28 mouse cellular contexts compared by ENCODE assay signal in the genomic region with DNA sequence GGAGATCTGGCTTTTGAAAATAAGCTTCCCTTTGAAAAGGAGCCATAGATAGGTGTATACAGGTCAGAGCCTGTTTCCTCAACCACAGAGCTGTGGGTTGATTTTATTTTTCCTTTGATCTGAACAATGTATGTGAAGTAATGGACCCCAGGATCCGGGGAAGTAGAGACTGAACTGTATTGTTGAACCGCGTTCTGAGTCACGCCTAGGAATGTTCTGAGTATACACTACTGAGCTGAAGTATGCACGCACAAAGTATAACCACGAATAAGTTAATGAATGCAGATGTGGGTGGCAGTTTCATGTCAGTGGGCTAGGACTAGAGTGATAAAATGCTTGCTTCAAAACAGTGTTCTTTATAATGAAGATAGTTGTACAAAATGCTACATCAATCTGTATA.
DNase-seq lines count a peak whose midpoint lies in the region; ATAC-seq and TF ChIP-seq lines count a peak whose summit lies in the region.
"Had no signal": no experiment of that assay in that cellular context is flagged by ENCODE, and none has a peak within 500 bp of the region (broad histone marks: within the 10 kb centered on the region; RNA-seq: fewer than 3 reads in every experiment).

No protein-coding gene starts in this region.

- no peak overlapping the region for H3K4me3 ChIP-seq in intestine, embryonic 15.5 days (replicated peaks)
- H3K4me3 ChIP-seq in intestine, postnatal 0 days (ENCODE audit: low read depth, low read length): no peak overlapping the region
- no peak overlapping the region for H3K4me3 ChIP-seq in midbrain, embryonic 15.5 days
- no peak overlapping the region for H3K4me3 ChIP-seq in midbrain, embryonic 10.5 days
- H3K4me3 ChIP-seq in embryonic facial prominence, embryonic 14.5 days (ENCODE audit: low read depth, low read length): no peak overlapping the region
- H3K4me3 ChIP-seq in stomach, embryonic 15.5 days (replicated peaks): no peak overlapping the region
- H3K4me3 ChIP-seq: embryonic facial prominence, embryonic 15.5 days; hindbrain, embryonic 13.5 days; limb, embryonic 12.5 days; midbrain, embryonic 12.5 days had no signal

- H3K36me3 ChIP-seq in intestine, embryonic 15.5 days: no peaks in the 10 kb centered on the region
- no peaks in the 10 kb centered on the region for H3K36me3 ChIP-seq in intestine, postnatal 0 days (ENCODE audit: control insufficient read depth, insufficient read depth)
- H3K36me3 ChIP-seq in midbrain, embryonic 15.5 days (replicated peaks): no peaks in the 10 kb centered on the region
- H3K36me3 ChIP-seq in midbrain, embryonic 10.5 days: no peaks in the 10 kb centered on the region
- no peaks in the 10 kb centered on the region for H3K36me3 ChIP-seq in embryonic facial prominence, embryonic 14.5 days (ENCODE audit: control insufficient read depth, insufficient read depth, low read length)
- H3K36me3 ChIP-seq in stomach, embryonic 15.5 days: no peaks in the 10 kb centered on the region
- H3K36me3 ChIP-seq: embryonic facial prominence, embryonic 15.5 days; hindbrain, embryonic 13.5 days; limb, embryonic 12.5 days; midbrain, embryonic 12.5 days had no signal

- DNase-seq in midbrain, embryonic 10.5 days (ENCODE audit: low spot score): no peak
- DNase-seq in embryonic facial prominence, embryonic 14.5 days (ENCODE audit: low spot score): peak; percentile 42
- DNase-seq in adrenal gland, adult 2 months: no peak
- no peak for DNase-seq in testis, postnatal 10 days (ENCODE audit: low spot score)
- DNase-seq: adrenal gland, postnatal 14 days; cerebellum, adult 11-12 months; cerebellum, adult 9-11 months; embryo, embryonic 11 days; gastrocnemius, postnatal 36 days; heart, adult 18-20 months; heart, postnatal 36 days; kidney, adult 2 months; kidney, postnatal 4 days; lung, postnatal 14 days; thymus, adult 2 months; thymus, postnatal 36 days had no signal

- no peaks in the 10 kb centered on the region for H3K4me1 ChIP-seq in intestine, embryonic 15.5 days (replicated peaks)
- H3K4me1 ChIP-seq in intestine, postnatal 0 days (replicated peaks; ENCODE audit: control insufficient read depth, insufficient read depth, low read length): no peaks in the 10 kb centered on the region
- H3K4me1 ChIP-seq in midbrain, embryonic 15.5 days: no peaks in the 10 kb centered on the region
- no peaks in the 10 kb centered on the region for H3K4me1 ChIP-seq in midbrain, embryonic 10.5 days
- H3K4me1 ChIP-seq in embryonic facial prominence, embryonic 14.5 days (ENCODE audit: control insufficient read depth, insufficient read depth, low read length): no peaks in the 10 kb centered on the region
- no peaks in the 10 kb centered on the region for H3K4me1 ChIP-seq in stomach, embryonic 15.5 days
- H3K4me1 ChIP-seq: embryonic facial prominence, embryonic 15.5 days; hindbrain, embryonic 13.5 days; limb, embryonic 12.5 days; midbrain, embryonic 12.5 days had no signal

- TF ChIP-seq CTCF in intestine, postnatal 0 days (IDR thresholded peaks at IDR 0.05; ENCODE audit: low read depth): no peak

- no peak overlapping the region for H3K4me2 ChIP-seq in intestine, embryonic 15.5 days (replicated peaks)
- no peak overlapping the region for H3K4me2 ChIP-seq in intestine, postnatal 0 days (replicated peaks; ENCODE audit: low read depth)
- no peak overlapping the region for H3K4me2 ChIP-seq in midbrain, embryonic 15.5 days
- H3K4me2 ChIP-seq in embryonic facial prominence, embryonic 14.5 days (ENCODE audit: low read depth, low read length): no peak overlapping the region
- H3K4me2 ChIP-seq in stomach, embryonic 15.5 days: no peak overlapping the region
- H3K4me2 ChIP-seq: embryonic facial prominence, embryonic 15.5 days; heart, embryonic 11.5 days; hindbrain, embryonic 13.5 days; limb, embryonic 12.5 days; liver, embryonic 11.5 days; midbrain, embryonic 12.5 days had no signal

- H3K9me3 ChIP-seq in intestine, embryonic 15.5 days: no peaks in the 10 kb centered on the region
- H3K9me3 ChIP-seq in intestine, postnatal 0 days (ENCODE audit: control insufficient read depth): no peaks in the 10 kb centered on the region
- H3K9me3 ChIP-seq in midbrain, embryonic 15.5 days: no peaks in the 10 kb centered on the region
- no peaks in the 10 kb centered on the region for H3K9me3 ChIP-seq in midbrain, embryonic 10.5 days (replicated peaks)
- no peaks in the 10 kb centered on the region for H3K9me3 ChIP-seq in embryonic facial prominence, embryonic 14.5 days (ENCODE audit: control insufficient read depth, low read length)
- no peaks in the 10 kb centered on the region for H3K9me3 ChIP-seq in stomach, embryonic 15.5 days
- H3K9me3 ChIP-seq: embryonic facial prominence, embryonic 15.5 days; hindbrain, embryonic 13.5 days; limb, embryonic 12.5 days; midbrain, embryonic 12.5 days had no signal

- WGBS in intestine, embryonic 15.5 days: 67% methylated on average over 6 of the region's 6 CpGs
- WGBS in intestine, postnatal 0 days: 56% methylated on average over 6 of the region's 6 CpGs
- 82% methylated on average over 6 of the region's 6 CpGs for WGBS in midbrain, embryonic 15.5 days
- 85% methylated on average over 6 of the region's 6 CpGs for WGBS in midbrain, embryonic 10.5 days
- 70% methylated on average over 6 of the region's 6 CpGs for WGBS in embryonic facial prominence, embryonic 14.5 days
- 78% methylated on average over 6 of the region's 6 CpGs for WGBS in stomach, embryonic 15.5 days

- H3K27me3 ChIP-seq in intestine, embryonic 15.5 days (replicated peaks): no peaks in the 10 kb centered on the region
- H3K27me3 ChIP-seq in intestine, postnatal 0 days (replicated peaks; ENCODE audit: control insufficient read depth, insufficient read depth, low read length): no peaks in the 10 kb centered on the region
- no peaks in the 10 kb centered on the region for H3K27me3 ChIP-seq in midbrain, embryonic 15.5 days (replicated peaks)
- no peaks in the 10 kb centered on the region for H3K27me3 ChIP-seq in midbrain, embryonic 10.5 days (ENCODE audit: low read depth, poor library complexity, severe bottlenecking)
- no peaks in the 10 kb centered on the region for H3K27me3 ChIP-seq in embryonic facial prominence, embryonic 14.5 days (replicated peaks; ENCODE audit: control insufficient read depth, insufficient read depth, low read length)
- no peaks in the 10 kb centered on the region for H3K27me3 ChIP-seq in stomach, embryonic 15.5 days (replicated peaks)
- H3K27me3 ChIP-seq: embryonic facial prominence, embryonic 15.5 days; hindbrain, embryonic 13.5 days; limb, embryonic 12.5 days; midbrain, embryonic 12.5 days had no signal

- ATAC-seq in intestine, embryonic 15.5 days: peak; percentile 78
- ATAC-seq in intestine, postnatal 0 days: no peak
- 0 out of 2 replicates have a peak, but pooled peaks have one; percentile 37 for ATAC-seq in midbrain, embryonic 15.5 days (replicated peaks)
- peak; percentile 53; the same call in 1 of the 2 replicates for ATAC-seq in embryonic facial prominence, embryonic 14.5 days (ENCODE audit: low read depth)
- peak; percentile 35; the same call in 1 of the 2 replicates for ATAC-seq in stomach, embryonic 15.5 days (ENCODE audit: insufficient read depth, low FRiP score, low read depth)
- ATAC-seq: forebrain, embryonic 14.5 days had no signal

- H3K9ac ChIP-seq in intestine, embryonic 15.5 days: no peak overlapping the region
- no peak overlapping the region for H3K9ac ChIP-seq in intestine, postnatal 0 days (ENCODE audit: low read depth, low read length)
- no peak overlapping the region for H3K9ac ChIP-seq in midbrain, embryonic 15.5 days
- no peak overlapping the region for H3K9ac ChIP-seq in embryonic facial prominence, embryonic 14.5 days (ENCODE audit: low read depth, low read length)
- no peak overlapping the region for H3K9ac ChIP-seq in stomach, embryonic 15.5 days
- H3K9ac ChIP-seq: embryonic facial prominence, embryonic 15.5 days; hindbrain, embryonic 13.5 days; limb, embryonic 12.5 days; midbrain, embryonic 12.5 days had no signal

- H3K27ac ChIP-seq in intestine, embryonic 15.5 days: no peak overlapping the region
- no peak overlapping the region for H3K27ac ChIP-seq in intestine, postnatal 0 days (ENCODE audit: low read depth, low read length)
- no peak overlapping the region for H3K27ac ChIP-seq in midbrain, embryonic 15.5 days
- H3K27ac ChIP-seq in midbrain, embryonic 10.5 days (replicated peaks): no peak overlapping the region
- H3K27ac ChIP-seq in embryonic facial prominence, embryonic 14.5 days (replicated peaks; ENCODE audit: low read depth, low read length): no peak overlapping the region
- no peak overlapping the region for H3K27ac ChIP-seq in stomach, embryonic 15.5 days
- H3K27ac ChIP-seq: embryonic facial prominence, embryonic 15.5 days; hindbrain, embryonic 13.5 days; kidney, postnatal 0 days; limb, embryonic 12.5 days; midbrain, embryonic 12.5 days had no signal
